Mouse (Mus musculus): Measurements from ENCODE around the gene Fam216b.

The Fam216b gene

DNA sequence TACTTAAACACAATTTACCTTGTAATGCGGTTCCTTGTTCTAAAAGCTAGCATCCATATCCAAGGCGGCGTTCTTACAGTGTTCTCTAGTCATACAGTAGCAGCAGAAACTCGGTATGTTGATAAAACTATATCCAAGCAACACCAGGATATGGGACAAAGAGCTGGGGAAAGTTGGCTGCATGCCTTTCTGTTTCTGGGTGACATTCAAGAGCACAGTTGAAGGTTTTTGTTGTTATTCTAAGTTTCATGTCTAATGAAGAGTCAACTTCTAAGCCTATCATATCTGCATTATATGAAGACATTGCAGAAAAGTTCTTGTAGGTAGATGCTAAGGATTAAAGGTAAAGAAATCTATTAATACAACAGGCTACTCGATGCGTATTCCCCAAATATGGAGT, at the start of gene Fam216b:
Fam216b (minus strand) TSS at position 101 of the 400 bp plus-strand sequence.
- H3K27me3 ChIP-seq (ENCODE audit: insufficient read depth, low read length), result no peaks in the 10 kb centered on the region
- no peak within 1 kb of the TSS for H3K4me3 ChIP-seq (replicated peaks; ENCODE audit: low read length)
- no peaks in the 10 kb centered on the region for H3K4me1 ChIP-seq (replicated peaks; ENCODE audit: low read depth, low read length)
- TF ChIP-seq CTCF (conservative IDR thresholded peaks at IDR 0.05; ENCODE audit: low read length) (no peak), POU5F1 (IDR thresholded peaks at IDR 0.05; ENCODE audit: borderline replicate concordance, low read length) (no peak), NANOG (IDR thresholded peaks at IDR 0.05; ENCODE audit: borderline replicate concordance, low read length) (no peak)
- no peaks in the 10 kb centered on the region for H3K36me3 ChIP-seq (ENCODE audit: insufficient read depth, low read length)
- no peaks in the 10 kb centered on the region for H3K9me3 ChIP-seq (ENCODE audit: low read length)

- no peaks in the 10 kb centered on the region for H3K27me3 ChIP-seq (ENCODE audit: insufficient read depth, low read length)
- H3K36me3 ChIP-seq (ENCODE audit: insufficient read depth, low read length), result no peaks in the 10 kb centered on the region
- H3K4me3 ChIP-seq (replicated peaks; ENCODE audit: low read length), result no peak overlapping the region
- TF ChIP-seq CTCF (conservative IDR thresholded peaks at IDR 0.05; ENCODE audit: low read length), result no peak
- H3K4me1 ChIP-seq (replicated peaks; ENCODE audit: low read depth, low read length), result peaks cover 9% of the 10 kb centered on the region
- peaks cover 21% of the 10 kb centered on the region for H3K9me3 ChIP-seq (ENCODE audit: low read length)
Observed at GRCm38 (mm10) chr14:78132368-78133052, 43.7 kb upstream of the Fam216b start.

- TF ChIP-seq POU5F1 (IDR thresholded peaks at IDR 0.05; ENCODE audit: borderline replicate concordance, low read length), result no peak
- TF ChIP-seq CTCF (conservative IDR thresholded peaks at IDR 0.05; ENCODE audit: low read length), result no peak
- no peak for TF ChIP-seq NANOG (IDR thresholded peaks at IDR 0.05; ENCODE audit: borderline replicate concordance, low read length)
- Histone ChIP-seq H3K9me3 (ENCODE audit: low read length) (no peaks in the 10 kb centered on the region), H3K4me3 (replicated peaks; ENCODE audit: low read length) (no peak overlapping the region), H3K4me1 (replicated peaks; ENCODE audit: low read depth, low read length) (no peaks in the 10 kb centered on the region), H3K27me3 (ENCODE audit: insufficient read depth, low read length) (peaks cover 7% of the 10 kb centered on the region; the same call in 1 of the 2 replicates), H3K36me3 (ENCODE audit: insufficient read depth, low read length) (no peaks in the 10 kb centered on the region)
Observed at GRCm38 (mm10) chr14:78126670-78127069, 37.9 kb upstream of the Fam216b start.

DNA sequence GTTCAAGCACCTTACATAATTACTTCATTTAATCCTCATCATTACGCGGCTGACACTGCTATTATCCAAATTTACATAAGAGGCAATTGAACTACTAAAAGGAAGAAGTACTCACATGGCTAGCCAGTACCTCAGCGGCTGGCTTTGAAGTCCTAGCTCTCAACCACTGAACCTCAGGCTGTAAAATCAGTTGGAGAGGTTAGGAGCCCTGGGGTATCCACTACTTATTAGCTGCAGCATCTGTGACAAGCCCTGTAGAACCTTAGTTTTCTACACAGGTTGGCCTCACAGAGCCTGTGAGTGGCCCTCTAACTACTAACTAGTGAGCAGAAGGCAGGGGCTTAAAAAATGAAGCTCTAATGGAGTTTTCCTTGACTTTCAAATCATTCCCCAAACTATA, 31.5 kb upstream of the Fam216b start:
- TF ChIP-seq NANOG (IDR thresholded peaks at IDR 0.05; ENCODE audit: borderline replicate concordance, low read length), result no peak
- TF ChIP-seq CTCF (conservative IDR thresholded peaks at IDR 0.05; ENCODE audit: low read length), result no peak
- TF ChIP-seq POU5F1 (IDR thresholded peaks at IDR 0.05; ENCODE audit: borderline replicate concordance, low read length), result no peak
- Histone ChIP-seq H3K36me3 (ENCODE audit: insufficient read depth, low read length) (no peaks in the 10 kb centered on the region), H3K4me1 (replicated peaks; ENCODE audit: low read depth, low read length) (peaks cover 28% of the 10 kb centered on the region), H3K9me3 (ENCODE audit: low read length) (peaks cover 24% of the 10 kb centered on the region), H3K27me3 (ENCODE audit: insufficient read depth, low read length) (peaks cover 7% of the 10 kb centered on the region; the same call in 1 of the 2 replicates), H3K4me3 (replicated peaks; ENCODE audit: low read length) (no peak overlapping the region)

DNA sequence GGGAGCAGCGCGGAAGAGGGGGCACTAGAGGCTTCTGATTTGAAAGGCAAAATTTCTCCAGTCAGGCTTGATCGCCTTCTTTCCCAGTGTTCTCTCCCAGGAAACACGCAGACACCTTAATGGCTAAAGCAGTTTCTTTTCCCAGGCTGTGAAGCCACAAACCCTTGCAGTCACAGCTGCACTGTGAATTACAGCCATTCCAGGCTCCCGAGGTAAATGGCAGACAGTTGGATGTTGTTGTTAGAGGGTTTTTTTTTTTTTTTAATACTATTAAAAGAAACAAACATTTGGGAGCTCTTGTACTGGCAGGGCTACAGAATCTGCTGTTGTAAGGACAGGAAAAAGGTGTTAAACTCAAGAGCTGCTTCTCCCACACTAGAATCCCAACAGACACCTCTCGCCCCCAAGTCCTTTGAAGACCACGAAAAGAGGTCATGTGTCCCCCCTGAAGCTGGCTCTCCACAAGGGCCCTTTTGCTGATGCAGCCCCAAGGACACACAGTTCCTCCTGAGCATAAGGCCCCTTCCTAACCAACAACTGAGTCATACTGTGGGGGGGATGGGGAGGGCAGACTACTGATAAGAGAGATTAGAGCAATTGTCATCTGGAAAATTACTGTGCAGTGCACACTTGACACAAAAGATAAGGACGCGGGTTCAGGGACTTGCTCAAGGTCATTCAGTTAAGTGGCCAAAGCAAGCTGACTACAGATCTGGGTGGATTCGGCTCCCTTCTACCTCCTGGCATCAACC, 30.8 kb upstream of the Fam216b start:
- Histone ChIP-seq H3K4me3 (replicated peaks; ENCODE audit: low read length) (peak overlapping the region; percentile 50), H3K9me3 (ENCODE audit: low read length) (peaks cover 28% of the 10 kb centered on the region), H3K4me1 (replicated peaks; ENCODE audit: low read depth, low read length) (peaks cover 28% of the 10 kb centered on the region), H3K27me3 (ENCODE audit: insufficient read depth, low read length) (peaks cover 7% of the 10 kb centered on the region; the same call in 1 of the 2 replicates), H3K36me3 (ENCODE audit: insufficient read depth, low read length) (no peaks in the 10 kb centered on the region)
- TF ChIP-seq CTCF (conservative IDR thresholded peaks at IDR 0.05; ENCODE audit: low read length) (no peak), POU5F1 (IDR thresholded peaks at IDR 0.05; ENCODE audit: borderline replicate concordance, low read length) (no peak), NANOG (IDR thresholded peaks at IDR 0.05; ENCODE audit: borderline replicate concordance, low read length) (no peak)

DNA sequence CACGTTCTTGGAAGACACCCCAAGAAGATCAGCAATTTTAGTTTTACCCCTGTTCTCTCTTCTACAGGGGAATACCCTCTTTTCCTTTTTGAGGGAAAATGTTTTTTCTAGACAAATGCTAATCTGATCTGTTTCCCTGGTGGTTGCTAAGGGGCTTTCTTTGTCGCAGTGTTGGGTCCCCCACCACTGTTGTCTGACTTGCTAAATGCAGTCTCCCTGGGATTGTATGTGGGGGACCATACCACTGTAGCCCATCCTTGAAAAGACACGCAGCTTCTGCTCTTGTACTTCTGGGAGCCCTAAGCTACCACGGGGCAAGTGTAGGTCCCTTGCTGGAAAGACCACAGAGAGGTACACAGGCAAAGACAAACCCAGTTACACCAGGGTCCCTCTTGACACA, 28.9 kb upstream of the Fam216b start:
- H3K9me3 ChIP-seq (ENCODE audit: low read length), result peaks cover 34% of the 10 kb centered on the region
- no peaks in the 10 kb centered on the region for H3K27me3 ChIP-seq (ENCODE audit: insufficient read depth, low read length)
- H3K4me1 ChIP-seq (replicated peaks; ENCODE audit: low read depth, low read length), result peaks cover 28% of the 10 kb centered on the region
- TF ChIP-seq CTCF (conservative IDR thresholded peaks at IDR 0.05; ENCODE audit: low read length) (no peak), POU5F1 (IDR thresholded peaks at IDR 0.05; ENCODE audit: borderline replicate concordance, low read length) (no peak), NANOG (IDR thresholded peaks at IDR 0.05; ENCODE audit: borderline replicate concordance, low read length) (no peak)
- no peaks in the 10 kb centered on the region for H3K36me3 ChIP-seq (ENCODE audit: insufficient read depth, low read length)
- H3K4me3 ChIP-seq (replicated peaks; ENCODE audit: low read length), result no peak overlapping the region

DNA sequence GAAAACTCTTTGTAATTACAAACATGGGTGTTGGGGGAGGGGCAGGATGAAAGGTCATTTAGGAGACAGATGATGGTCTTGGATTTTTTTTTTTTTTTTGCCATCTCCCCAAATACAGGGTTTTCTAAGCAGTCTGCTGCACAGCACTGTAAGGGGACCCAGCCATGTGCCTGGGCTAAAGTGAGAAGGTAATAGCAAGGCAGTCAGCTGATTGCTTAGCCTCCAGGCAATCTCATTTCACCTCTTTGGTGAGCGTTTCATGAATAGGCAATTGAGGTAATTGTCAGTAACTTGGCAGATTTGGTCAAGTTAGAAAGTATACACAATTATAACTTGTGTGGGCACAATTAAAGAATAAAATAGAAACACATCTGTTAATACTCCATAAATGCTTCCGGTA, 28.5 kb upstream of the Fam216b start:
- Histone ChIP-seq H3K4me3 (replicated peaks; ENCODE audit: low read length) (no peak overlapping the region), H3K4me1 (replicated peaks; ENCODE audit: low read depth, low read length) (peaks cover 28% of the 10 kb centered on the region), H3K27me3 (ENCODE audit: insufficient read depth, low read length) (no peaks in the 10 kb centered on the region), H3K36me3 (ENCODE audit: insufficient read depth, low read length) (no peaks in the 10 kb centered on the region), H3K9me3 (ENCODE audit: low read length) (peaks cover 34% of the 10 kb centered on the region)
- TF ChIP-seq CTCF (conservative IDR thresholded peaks at IDR 0.05; ENCODE audit: low read length), result no peak
- no peak for TF ChIP-seq NANOG (IDR thresholded peaks at IDR 0.05; ENCODE audit: borderline replicate concordance, low read length)
- no peak for TF ChIP-seq POU5F1 (IDR thresholded peaks at IDR 0.05; ENCODE audit: borderline replicate concordance, low read length)

DNA sequence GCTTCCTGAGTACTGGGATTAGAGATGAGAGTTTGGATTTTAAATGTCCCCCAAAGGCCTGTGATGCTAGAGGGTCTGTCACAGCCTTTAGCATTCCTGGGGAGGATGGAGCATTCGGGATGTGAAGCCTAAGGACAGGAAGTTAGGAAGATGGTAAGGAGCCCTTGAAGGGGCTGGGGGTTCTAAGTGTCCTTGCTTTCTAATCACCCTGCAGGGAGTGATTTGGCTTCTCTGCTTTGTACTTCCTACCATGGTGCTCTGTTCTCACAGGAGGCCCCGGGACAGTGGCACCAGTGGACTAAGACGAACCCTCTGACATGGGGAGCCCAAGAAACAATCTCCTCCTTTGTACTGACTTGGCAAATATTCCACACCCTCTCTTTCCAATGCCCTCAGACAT, 23.7 kb upstream of the Fam216b start:
- H3K9me3 ChIP-seq (ENCODE audit: low read length), result peaks cover 31% of the 10 kb centered on the region
- no peak for TF ChIP-seq POU5F1 (IDR thresholded peaks at IDR 0.05; ENCODE audit: borderline replicate concordance, low read length)
- TF ChIP-seq NANOG (IDR thresholded peaks at IDR 0.05; ENCODE audit: borderline replicate concordance, low read length), result no peak
- TF ChIP-seq CTCF (conservative IDR thresholded peaks at IDR 0.05; ENCODE audit: low read length), result no peak
- no peaks in the 10 kb centered on the region for H3K4me1 ChIP-seq (replicated peaks; ENCODE audit: low read depth, low read length)
- H3K36me3 ChIP-seq (ENCODE audit: insufficient read depth, low read length), result no peaks in the 10 kb centered on the region
- H3K27me3 ChIP-seq (ENCODE audit: insufficient read depth, low read length), result no peaks in the 10 kb centered on the region
- H3K4me3 ChIP-seq (replicated peaks; ENCODE audit: low read length), result no peak overlapping the region

All from E14TG2a.4 (cell line).